Mouse (Mus musculus): ENCODE measurements around the gene Noc3l.

GRCm38 (mm10) chr19:38798291-38798690 is 20.7 kb downstream of the Noc3l start:
- TF ChIP-seq CTCF (IDR thresholded peaks at IDR 0.05; ENCODE audit: borderline replicate concordance, control insufficient read depth, extremely low read depth, insufficient read depth, low read length, poor library complexity), result no peak
- no peak for TF ChIP-seq POLR2A (IDR thresholded peaks at IDR 0.05; ENCODE audit: control insufficient read depth, extremely low read depth, insufficient read depth, low read length, poor library complexity)

Measured in thymus, adult 2 months (tissue).